Mouse (Mus musculus) liver, embryonic 16.5 days (tissue): ENCODE measurements around the gene Fastk. TPM values are rescaled to one million over a fixed set of nuclear protein-coding genes. Genes with fewer than 3 reads are reported as not detected.

Source experiments
- ATAC-seq: fragments of 200-750 bp; cut with Nextera tagmentation; 2 replicates; pipeline ENCODE4 v1.8.0; 2017; ENCODE audit warnings: low read depth, mild to moderate bottlenecking, moderate number of reproducible peaks, moderate library complexity
- H3K27ac ChIP-seq: fragments of 300-500 bp; sonication (generic); 2 replicates; pipeline ENCODE4 v1.5.1; 2014; ENCODE audit warnings: mild to moderate bottlenecking, low read length
- H3K27me3 ChIP-seq: fragments of 300-500 bp; sonication (generic); 2 replicates; pipeline ENCODE4 v1.6.1; 2014; ENCODE audit warnings: low read depth, low read length, mixed read lengths; ENCODE audit not compliant: control insufficient read depth, insufficient read depth
- H3K36me3 ChIP-seq: fragments of 300-500 bp; sonication (generic); 2 replicates; pipeline ENCODE4 v1.6.1; 2014; ENCODE audit warnings: mild to moderate bottlenecking; ENCODE audit not compliant: control insufficient read depth, insufficient read depth
- H3K4me1 ChIP-seq: fragments of 300-500 bp; sonication (generic); 2 replicates; pipeline ENCODE4 v1.6.1; 2014; ENCODE audit warnings: low read depth, low read length, mixed read lengths; ENCODE audit not compliant: control insufficient read depth
- H3K4me2 ChIP-seq: fragments of 300-500 bp; sonication (generic); 2 replicates; pipeline ENCODE4 v1.6.1; 2014; ENCODE audit warnings: low read depth, low read length, mixed read lengths
- H3K4me3 ChIP-seq: fragments of 300-500 bp; sonication (generic); 2 replicates; pipeline ENCODE4 v1.5.1; 2014; ENCODE audit warnings: low read depth, mild to moderate bottlenecking, low read length
- H3K9ac ChIP-seq: fragments of 300-500 bp; sonication (generic); 2 replicates; pipeline ENCODE4 v1.6.1; 2014; ENCODE audit warnings: low read depth, low read length
- H3K9me3 ChIP-seq: fragments of 300-500 bp; sonication (generic); replicated peaks from 2 replicates; pipeline ENCODE4 v1.6.1; 2016; ENCODE audit warnings: low read length; ENCODE audit not compliant: control insufficient read depth
- WGBS: fragments of 180-500 bp; shearing (Covaris S2); extraction: QIAGEN DNeasy Blood & Tissue Kit; methylation state at CpG from one replicate; pipeline ENCODE4 v1.1.7; 2014; ENCODE audit not compliant: insufficient replicate concordance; 5-methylcytosine and 5-hydroxymethylcytosine counted together
- polyA plus RNA-seq: library from polyadenylated mRNA; unstranded; fragments of >200 nt; fragmentation: Nextera tagmentation; extraction: Ambion mirVana; gene quantifications from 2 replicates; pipeline ENCODE4 v1.2.1, GENCODE M21; 2015

Gene Fastk
- polyA plus RNA-seq, 1 experiment from 2014 or later, result 53.4 TPM

DNA sequence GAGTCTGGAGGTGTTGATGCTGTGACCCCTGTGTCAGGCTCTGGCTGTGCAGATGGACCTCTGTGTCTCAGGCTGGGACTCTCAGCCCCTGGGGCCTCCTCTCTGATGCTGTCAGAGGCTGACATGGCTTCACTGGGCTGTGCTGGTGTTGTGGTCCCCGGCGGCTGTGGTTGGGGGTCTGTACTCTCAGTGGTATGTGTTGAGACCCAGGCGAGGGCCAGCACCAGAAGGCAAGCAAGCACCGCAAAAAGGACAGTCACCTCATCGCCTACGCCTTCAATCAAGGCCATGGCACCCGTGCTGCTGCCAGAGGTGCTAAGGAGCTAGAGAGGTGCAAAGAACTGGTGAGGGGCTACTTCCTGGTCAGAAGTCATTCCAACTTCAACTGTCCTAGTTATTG, 1.5 kb upstream of the Fastk start:
- ATAC-seq, result no peak
- Histone ChIP-seq H3K9me3 (no peaks in the 10 kb centered on the region), H3K4me2 (no peak overlapping the region), H3K36me3 (no peaks in the 10 kb centered on the region), H3K27ac (no peak overlapping the region), H3K4me1 (peaks cover 44% of the 10 kb centered on the region), H3K4me3 (no peak overlapping the region), H3K9ac (no peak overlapping the region), H3K27me3 (no peaks in the 10 kb centered on the region)
- 90% methylated on average over 7 of the region's 7 CpGs for WGBS

- Histone ChIP-seq H3K4me2 (peak overlapping the region; percentile 96), H3K36me3 (peaks cover 5% of the 10 kb centered on the region), H3K4me3 (peak overlapping the region; percentile 94), H3K9me3 (no peaks in the 10 kb centered on the region), H3K27me3 (no peaks in the 10 kb centered on the region), H3K27ac (peak overlapping the region; percentile 89), H3K4me1 (peaks cover 36% of the 10 kb centered on the region), H3K9ac (peak overlapping the region; percentile 92)
- 57% methylated on average over 20 of the region's 20 CpGs for WGBS
- ATAC-seq, result no peak
Measured at GRCm38 (mm10) chr5:24445428-24446080, 467 bp upstream of the Fastk start.

DNA sequence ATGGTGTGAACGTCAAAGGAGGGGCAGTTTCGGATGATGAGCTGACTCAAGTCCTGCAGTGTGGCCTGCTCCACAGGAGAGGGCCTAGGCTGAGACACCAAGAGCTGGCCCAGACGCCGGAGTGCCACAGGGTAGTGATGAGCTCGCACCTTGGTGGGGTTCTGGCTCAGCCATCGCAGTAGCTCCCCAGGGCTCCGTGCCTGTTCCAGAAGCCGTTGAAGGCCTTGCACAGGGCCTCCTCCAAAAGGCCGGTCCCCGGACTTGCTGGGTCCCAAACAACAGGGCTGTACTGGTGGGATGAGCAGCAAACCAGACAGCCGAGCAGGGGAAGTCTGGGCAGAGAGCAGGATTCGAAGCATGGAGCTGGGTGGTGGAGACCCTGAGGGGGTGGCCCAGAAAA, 1.2 kb downstream of the Fastk start:
- Histone ChIP-seq H3K9ac (peak overlapping the region; percentile 92), H3K9me3 (no peaks in the 10 kb centered on the region), H3K4me2 (peak overlapping the region; percentile 96), H3K27me3 (no peaks in the 10 kb centered on the region), H3K27ac (no peak overlapping the region), H3K4me3 (peak overlapping the region; percentile 94), H3K4me1 (peaks cover 36% of the 10 kb centered on the region), H3K36me3 (peaks cover 16% of the 10 kb centered on the region)
- 84% methylated on average over 12 of the region's 12 CpGs for WGBS
- no peak for ATAC-seq

DNA sequence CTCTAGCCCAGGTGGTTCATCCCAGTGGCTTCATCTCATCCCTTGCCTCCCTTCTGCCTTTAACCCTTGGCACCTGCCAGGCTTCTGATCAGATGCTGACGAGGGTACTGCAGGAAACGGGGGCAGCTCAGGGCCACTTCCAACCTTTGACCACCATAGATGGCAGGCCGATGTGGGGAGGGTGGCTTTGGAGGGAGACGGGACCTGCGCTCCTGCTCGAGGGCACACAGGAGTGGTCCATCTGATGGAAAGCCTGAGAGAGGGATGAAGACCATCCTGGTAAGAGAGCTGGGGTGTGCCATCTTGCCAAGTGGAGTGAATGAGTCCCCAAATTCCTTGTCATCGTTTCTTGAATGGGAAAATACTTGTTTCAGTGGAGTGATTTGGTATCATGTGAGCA, 1.9 kb downstream of the Fastk start:
- H3K4me1 ChIP-seq, result peaks cover 36% of the 10 kb centered on the region
- H3K36me3 ChIP-seq, result peaks cover 16% of the 10 kb centered on the region
- no peak for ATAC-seq
- no peak overlapping the region for H3K9ac ChIP-seq
- H3K27me3 ChIP-seq, result no peaks in the 10 kb centered on the region
- no peak overlapping the region for H3K4me2 ChIP-seq
- H3K27ac ChIP-seq, result no peak overlapping the region
- whole genome bisulfite sequencing, result 81% methylated on average over 7 of the region's 7 CpGs
- H3K4me3 ChIP-seq, result no peak overlapping the region
- no peaks in the 10 kb centered on the region for H3K9me3 ChIP-seq

GRCm38 (mm10) chr5:24442029-24442428, 3.1 kb downstream of the Fastk start:
- no peak overlapping the region for H3K4me3 ChIP-seq
- ATAC-seq, result no peak
- peaks cover 16% of the 10 kb centered on the region for H3K36me3 ChIP-seq
- no peak overlapping the region for H3K9ac ChIP-seq
- WGBS, result 87% methylated on average over 9 of the region's 9 CpGs
- H3K27ac ChIP-seq, result no peak overlapping the region
- H3K27me3 ChIP-seq, result no peaks in the 10 kb centered on the region
- H3K4me1 ChIP-seq, result peaks cover 26% of the 10 kb centered on the region
- H3K4me2 ChIP-seq, result no peak overlapping the region
- no peaks in the 10 kb centered on the region for H3K9me3 ChIP-seq

DNA sequence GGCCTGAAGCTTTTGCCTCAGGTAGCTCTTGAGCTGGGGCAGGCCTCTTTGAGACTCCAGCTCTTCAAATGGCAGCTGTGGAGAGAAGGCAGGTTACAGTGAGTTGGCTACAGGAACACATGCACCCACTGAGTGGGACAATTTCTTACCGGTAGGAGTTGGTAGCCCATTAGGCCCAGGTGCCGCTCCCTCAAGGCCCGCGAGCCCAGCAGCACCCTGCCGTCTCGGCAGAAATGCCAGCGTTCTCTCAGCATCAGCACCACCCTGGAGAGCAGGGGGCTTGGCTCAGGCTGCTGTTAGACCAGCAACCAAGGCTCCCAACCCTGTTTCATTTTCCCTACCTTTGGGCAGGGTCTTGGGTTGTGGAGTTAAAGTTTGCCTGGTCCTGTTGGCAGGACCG, 3.9 kb downstream of the Fastk start:
- no peaks in the 10 kb centered on the region for H3K9me3 ChIP-seq
- H3K4me1 ChIP-seq, result peaks cover 24% of the 10 kb centered on the region
- WGBS, result 85% methylated on average over 8 of the region's 8 CpGs
- no peak overlapping the region for H3K4me2 ChIP-seq
- no peak overlapping the region for H3K27ac ChIP-seq
- peaks cover 16% of the 10 kb centered on the region for H3K36me3 ChIP-seq
- ATAC-seq, result no peak
- no peak overlapping the region for H3K9ac ChIP-seq
- H3K4me3 ChIP-seq, result no peak overlapping the region
- H3K27me3 ChIP-seq, result no peaks in the 10 kb centered on the region

GRCm38 (mm10) chr5:24433993-24434392, 11.1 kb downstream of the Fastk start:
- no peaks in the 10 kb centered on the region for H3K4me1 ChIP-seq
- WGBS, result 71% methylated on average over 8 of the region's 8 CpGs
- no peaks in the 10 kb centered on the region for H3K9me3 ChIP-seq
- H3K4me3 ChIP-seq, result no peak overlapping the region
- H3K36me3 ChIP-seq, result peaks cover 19% of the 10 kb centered on the region
- no peak overlapping the region for H3K9ac ChIP-seq
- H3K4me2 ChIP-seq, result no peak overlapping the region
- H3K27me3 ChIP-seq, result no peaks in the 10 kb centered on the region
- H3K27ac ChIP-seq, result no peak overlapping the region
- no peak for ATAC-seq

GRCm38 (mm10) chr5:24428596-24428995, 16.5 kb downstream of the Fastk start:
- H3K36me3 ChIP-seq, result peaks cover 9% of the 10 kb centered on the region; the same call in 1 of the 2 replicates
- H3K27ac ChIP-seq, result 0 out of 2 replicates have a peak overlapping the region, but pooled peaks have one; percentile 12
- H3K4me1 ChIP-seq, result peaks cover 31% of the 10 kb centered on the region
- peak overlapping the region; percentile 41 for H3K4me3 ChIP-seq
- H3K27me3 ChIP-seq, result no peaks in the 10 kb centered on the region
- no peak for ATAC-seq
- no peak overlapping the region for H3K9ac ChIP-seq
- H3K9me3 ChIP-seq, result no peaks in the 10 kb centered on the region
- WGBS, result 38% methylated on average over 9 of the region's 9 CpGs
- peak overlapping the region; percentile 46 for H3K4me2 ChIP-seq

DNA sequence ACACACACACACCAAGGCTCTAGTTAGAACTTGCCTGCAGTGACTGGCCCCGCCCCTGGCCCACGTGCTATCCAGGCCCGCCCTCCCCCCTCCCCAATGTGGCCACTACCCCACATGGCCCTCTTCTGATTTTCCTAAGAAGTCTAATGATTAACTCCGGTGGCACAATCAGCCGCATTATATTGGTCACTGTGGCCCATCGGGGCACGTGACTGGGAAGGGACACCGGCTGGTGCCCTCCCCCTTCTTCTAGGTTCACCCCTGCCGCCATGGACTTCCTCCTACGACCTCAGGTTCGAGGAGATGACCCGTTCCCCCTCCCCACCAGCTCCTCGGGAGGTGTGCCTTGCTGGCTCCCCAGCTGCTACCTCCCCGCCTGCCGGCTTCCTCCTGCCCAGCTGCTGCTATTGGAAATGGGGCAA, 17.1 kb downstream of the Fastk start:
- peak; percentile 25 for ATAC-seq
- Histone ChIP-seq H3K27ac (no peak overlapping the region), H3K4me1 (peaks cover 33% of the 10 kb centered on the region), H3K9ac (peak overlapping the region; percentile 19; the same call in 1 of the 2 replicates), H3K9me3 (no peaks in the 10 kb centered on the region), H3K4me2 (peak overlapping the region; percentile 46), H3K36me3 (peaks cover 9% of the 10 kb centered on the region; the same call in 1 of the 2 replicates), H3K27me3 (no peaks in the 10 kb centered on the region), H3K4me3 (peak overlapping the region; percentile 41)
- WGBS, result 8% methylated on average over 15 of the region's 15 CpGs
